In the genomic region with DNA sequence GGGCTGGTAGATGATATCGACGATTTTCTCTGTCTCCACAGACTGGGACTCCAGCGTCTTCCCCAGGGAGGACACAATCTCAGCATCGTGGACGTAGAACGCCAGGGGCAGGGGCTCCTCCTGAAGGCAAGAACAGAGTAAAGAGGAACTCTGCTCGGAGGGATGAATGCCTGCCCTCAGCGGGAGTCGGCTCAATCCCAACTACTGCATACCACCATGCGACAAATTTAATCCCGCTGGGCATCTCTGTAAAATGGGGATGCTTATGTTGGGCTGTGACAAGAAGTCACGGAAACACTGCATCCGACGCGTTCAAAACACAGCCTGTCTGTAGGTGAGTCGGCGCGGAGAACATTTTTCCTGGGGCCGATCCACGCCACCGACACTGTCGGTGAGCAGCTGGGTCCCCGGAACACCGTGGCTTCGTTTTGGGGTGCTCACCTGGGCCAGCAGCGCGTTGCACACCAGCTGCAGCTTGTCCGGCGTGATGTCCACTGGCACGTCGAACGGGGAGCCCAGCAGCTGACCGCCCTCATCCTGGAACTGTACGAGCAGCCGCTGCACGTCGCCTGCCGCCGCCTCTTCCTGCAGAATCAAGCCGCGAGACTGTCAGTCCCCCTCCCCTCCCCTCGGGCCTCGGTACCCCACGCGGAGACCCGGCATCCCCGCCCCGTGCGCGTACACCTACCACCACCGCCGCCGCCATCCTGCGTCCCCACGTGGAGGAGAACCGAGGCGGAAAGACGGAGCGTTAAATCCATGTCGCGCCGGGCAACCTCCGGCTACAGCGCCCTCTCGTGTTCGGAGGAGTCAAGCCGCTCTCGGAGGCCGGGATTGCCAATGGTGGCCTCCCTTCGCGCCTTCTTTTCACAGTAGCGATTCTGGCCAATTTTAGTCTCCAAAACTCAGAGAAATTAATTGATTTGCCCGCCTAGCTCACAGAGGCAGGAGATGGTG, we compare ENCODE assay signal across 7 mouse cellular contexts. TPM values are rescaled to one million over a fixed set of nuclear protein-coding genes. Genes with fewer than 3 reads are reported as not detected.
DNase-seq lines count a peak whose midpoint lies in the region; ATAC-seq lines count a peak whose summit lies in the region.

Gene Nle1, minus strand, starts transcription at position 761 of the 957 bp plus-strand sequence.

- peaks cover 8% of the 10 kb centered on the region; the same call in 1 of the 2 replicates for H3K36me3 ChIP-seq in intestine, embryonic 16.5 days (ENCODE audit: control insufficient read depth, insufficient read depth, low read length)
- peaks cover 10% of the 10 kb centered on the region; the same call in 1 of the 2 replicates for H3K36me3 ChIP-seq in midbrain, embryonic 11.5 days (ENCODE audit: control insufficient read depth, insufficient read depth, low read length)

- H3K9me3 ChIP-seq in intestine, embryonic 16.5 days (ENCODE audit: control insufficient read depth, low read length): no peaks in the 10 kb centered on the region
- no peaks in the 10 kb centered on the region for H3K9me3 ChIP-seq in midbrain, embryonic 11.5 days (ENCODE audit: control insufficient read depth, low read length)

- DNase-seq in adrenal gland, adult 2 months: peak; percentile 94
- DNase-seq in embryo, embryonic 11.5 days (ENCODE audit: low read depth, low spot score): peak; percentile 87
- peak; percentile 82 to 93 for DNase-seq in gastrocnemius, postnatal 4 days (ENCODE audit: low spot score in 2 of 2)
- peak; percentile 91 to 92 for DNase-seq in left cerebral cortex, postnatal 36 days (ENCODE audit: low spot score in 2 of 2)
- DNase-seq in midbrain, embryonic 11.5 days (ENCODE audit: low spot score, missing footprints): peak; percentile 100
- peak; percentile 66 for DNase-seq in skeletal muscle tissue, adult 2 months (ENCODE audit: low read depth, low spot score)

- no peak within 1 kb of the TSS for H3K27ac ChIP-seq in intestine, embryonic 16.5 days (ENCODE audit: low read length)
- no peak within 1 kb of the TSS for H3K27ac ChIP-seq in midbrain, embryonic 11.5 days (ENCODE audit: low read depth, low read length)

- no peaks in the 10 kb centered on the region for H3K27me3 ChIP-seq in intestine, embryonic 16.5 days (replicated peaks; ENCODE audit: control insufficient read depth, insufficient read depth, low read length)
- H3K27me3 ChIP-seq in midbrain, embryonic 11.5 days (ENCODE audit: control insufficient read depth, insufficient read depth, low read length): no peaks in the 10 kb centered on the region

- peak within 1 kb of the TSS; percentile 82 for H3K4me3 ChIP-seq in intestine, embryonic 16.5 days (ENCODE audit: low read length)
- peak within 1 kb of the TSS; percentile 82 for H3K4me3 ChIP-seq in midbrain, embryonic 11.5 days (ENCODE audit: low read depth, low read length)

- intact Hi-C loops in left cerebral cortex, postnatal 36 days (cut with DNase I): loop anchor here (1.0 kb wide), 1 partner anchor 37 kb away; the partner anchor contains the start of gene Rffl

- peak; percentile 79 for ATAC-seq in intestine, embryonic 16.5 days
- peak; percentile 81 for ATAC-seq in midbrain, embryonic 11.5 days (ENCODE audit: low FRiP score)

- 1% methylated on average over 73 of the region's 73 CpGs for WGBS in intestine, embryonic 16.5 days
- 1% methylated on average over 73 of the region's 73 CpGs for WGBS in midbrain, embryonic 11.5 days

- peak within 1 kb of the TSS; percentile 75 for H3K4me2 ChIP-seq in intestine, embryonic 16.5 days (ENCODE audit: low read depth, low read length)
- peak within 1 kb of the TSS; percentile 58 for H3K4me2 ChIP-seq in midbrain, embryonic 11.5 days

- H3K9ac ChIP-seq in intestine, embryonic 16.5 days (ENCODE audit: low read depth, low read length): peak within 1 kb of the TSS; percentile 89
- peak within 1 kb of the TSS; percentile 78 for H3K9ac ChIP-seq in midbrain, embryonic 11.5 days (ENCODE audit: low read length)

- H3K4me1 ChIP-seq in intestine, embryonic 16.5 days (ENCODE audit: control insufficient read depth, insufficient read depth, low read length): peaks cover 4% of the 10 kb centered on the region
- H3K4me1 ChIP-seq in midbrain, embryonic 11.5 days (ENCODE audit: control insufficient read depth, insufficient read depth, low read length): peaks cover 6% of the 10 kb centered on the region

RNA-seq across cellular contexts. Expression of gene Nle1, which starts in this region (rescaled TPM):
- 10 to 100 TPM; 16.6 to 17.0 TPM for total RNA-seq in adrenal gland, adult 2 months (2021)
- 33.1 and 34.4 TPM in 2 replicates for polyA plus RNA-seq in adrenal gland, adult 2 months (2012; rRNA removed)
- total RNA-seq in gastrocnemius, postnatal 4 days (2021): 10 to 100 TPM; 22.3 to 27.4 TPM
- 25.8 and 31.2 TPM in 2 replicates for polyA plus RNA-seq in intestine, embryonic 16.5 days (2015; fragmentation: Nextera tagmentation; extraction: Ambion mirVana)
- total RNA-seq in left cerebral cortex, postnatal 36 days (2021): 10 to 100 TPM; 30.6 to 44.8 TPM
- 22.9 and 23.7 TPM in 2 replicates for polyA plus RNA-seq in midbrain, embryonic 11.5 days (2014; fragmentation: Nextera tagmentation; extraction: Ambion mirVana)
